Mouse (Mus musculus) forebrain, embryonic 13.5 days (tissue): ENCODE results near the gene Mrpl16. TPM values are rescaled to one million over a fixed set of nuclear protein-coding genes. Genes with fewer than 3 reads are reported as not detected.

ENCODE experiments used
- ATAC-seq: fragments of 200-750 bp; cut with Nextera tagmentation; 2 replicates; pipeline ENCODE4 v1.8.0; 2017
- H3K27ac ChIP-seq: fragments of 300-500 bp; sonication (generic); 2 replicates; pipeline ENCODE4 v1.5.1; 2015; ENCODE audit warnings: inconsistent platforms, mild to moderate bottlenecking, moderate library complexity
- H3K27me3 ChIP-seq: fragments of 300-500 bp; sonication (generic); 2 replicates; pipeline ENCODE4 v1.6.1; 2015; ENCODE audit warnings: mild to moderate bottlenecking, inconsistent platforms
- H3K36me3 ChIP-seq: fragments of 300-500 bp; sonication (generic); 2 replicates; pipeline ENCODE4 v1.6.1; 2015; ENCODE audit warnings: mild to moderate bottlenecking, inconsistent platforms; ENCODE audit not compliant: poor library complexity, severe bottlenecking
- H3K4me1 ChIP-seq: fragments of 300-500 bp; sonication (generic); 2 replicates; pipeline ENCODE4 v1.6.1; 2015; ENCODE audit warnings: inconsistent platforms
- H3K4me2 ChIP-seq: fragments of 300-500 bp; sonication (generic); 2 replicates; pipeline ENCODE4 v1.6.1; 2015; ENCODE audit warnings: inconsistent platforms, mild to moderate bottlenecking, moderate library complexity
- H3K4me3 ChIP-seq: fragments of 300-500 bp; sonication (generic); 2 replicates; pipeline ENCODE4 v1.5.1; 2015; ENCODE audit warnings: mild to moderate bottlenecking, inconsistent platforms
- H3K9ac ChIP-seq: fragments of 300-500 bp; sonication (generic); 2 replicates; pipeline ENCODE4 v1.6.1; 2015; ENCODE audit warnings: mild to moderate bottlenecking, inconsistent platforms
- H3K9me3 ChIP-seq: fragments of 300-500 bp; sonication (generic); replicated peaks from 2 replicates; pipeline ENCODE4 v1.6.1; 2016; ENCODE audit warnings: inconsistent platforms
- WGBS: fragments of 180-500 bp; shearing (Covaris S2); methylation state at CpG from one replicate; pipeline ENCODE4 v1.1.7; 2015; 5-methylcytosine and 5-hydroxymethylcytosine counted together
- polyA plus RNA-seq: library from polyadenylated mRNA; unstranded; fragments of >200 nt; fragmentation: Nextera tagmentation; extraction: Ambion mirVana; gene quantifications from 2 replicates; pipeline ENCODE4 v1.2.1, GENCODE M21; 2015

Mrpl16 gene
- polyA plus RNA-seq, 1 experiment from 2014 or later: 46.1 TPM

GRCm38 (mm10) chr19:11807822-11808221 is 37.6 kb downstream of the Mrpl16 start:
- H3K9me3 ChIP-seq: no peaks in the 10 kb centered on the region
- peaks cover 3% of the 10 kb centered on the region; the same call in 1 of the 2 replicates for H3K4me1 ChIP-seq
- H3K36me3 ChIP-seq: no peaks in the 10 kb centered on the region
- no peak overlapping the region for H3K4me3 ChIP-seq
- 27% methylated on average over 6 of the region's 6 CpGs for WGBS
- H3K4me2 ChIP-seq: no peak overlapping the region
- no peak for ATAC-seq
- H3K27ac ChIP-seq: no peak overlapping the region
- H3K27me3 ChIP-seq: no peaks in the 10 kb centered on the region
- H3K9ac ChIP-seq: no peak overlapping the region

DNA sequence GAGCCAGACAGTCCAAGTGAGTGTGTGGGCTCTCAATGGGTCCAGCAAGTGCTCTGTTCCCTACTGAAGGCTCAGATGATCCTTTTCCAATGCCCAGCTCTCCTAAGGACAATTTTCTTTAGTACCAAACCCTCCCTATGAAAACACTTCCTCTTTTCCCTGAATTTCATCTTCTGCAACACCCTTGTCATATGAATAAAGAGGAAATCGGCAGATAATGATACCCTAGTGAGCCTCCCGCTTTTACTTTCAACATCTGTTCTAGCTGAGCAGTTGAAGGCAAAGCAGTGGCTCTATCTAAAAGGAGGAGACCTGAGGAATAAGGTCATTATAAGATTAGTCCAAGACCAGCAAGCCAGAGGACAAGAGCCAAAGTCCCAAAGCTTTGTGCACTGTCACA is 38.3 kb downstream of the Mrpl16 start:
- WGBS: 95% methylated on average over 2 of the region's 2 CpGs
- Histone ChIP-seq H3K27ac (no peak overlapping the region), H3K4me3 (no peak overlapping the region), H3K27me3 (no peaks in the 10 kb centered on the region), H3K36me3 (no peaks in the 10 kb centered on the region), H3K9ac (no peak overlapping the region), H3K9me3 (no peaks in the 10 kb centered on the region), H3K4me2 (no peak overlapping the region), H3K4me1 (peaks cover 3% of the 10 kb centered on the region; the same call in 1 of the 2 replicates)
- ATAC-seq: no peak

- H3K9ac ChIP-seq: no peak overlapping the region
- no peaks in the 10 kb centered on the region for H3K9me3 ChIP-seq
- no peak overlapping the region for H3K4me3 ChIP-seq
- 0 out of 2 replicates have a peak, but pooled peaks cover 6% of the 10 kb centered on the region for H3K27me3 ChIP-seq
- no peaks in the 10 kb centered on the region for H3K36me3 ChIP-seq
- H3K27ac ChIP-seq: no peak overlapping the region
- H3K4me2 ChIP-seq: no peak overlapping the region
- ATAC-seq: no peak
- WGBS: 88% methylated on average over 5 of the region's 5 CpGs
- H3K4me1 ChIP-seq: peaks cover 3% of the 10 kb centered on the region; the same call in 1 of the 2 replicates
Observed at GRCm38 (mm10) chr19:11810003-11810758, 40.0 kb downstream of the Mrpl16 start.

- WGBS: 77% methylated on average over 1 of the region's 1 CpGs
- H3K4me1 ChIP-seq: peaks cover 3% of the 10 kb centered on the region; the same call in 1 of the 2 replicates
- no peak overlapping the region for H3K4me2 ChIP-seq
- H3K27me3 ChIP-seq: peaks cover 7% of the 10 kb centered on the region; the same call in 1 of the 2 replicates
- H3K9ac ChIP-seq: no peak overlapping the region
- H3K9me3 ChIP-seq: no peaks in the 10 kb centered on the region
- H3K36me3 ChIP-seq: no peaks in the 10 kb centered on the region
- no peak overlapping the region for H3K4me3 ChIP-seq
- ATAC-seq: no peak
- no peak overlapping the region for H3K27ac ChIP-seq
Observed at GRCm38 (mm10) chr19:11810856-11811255, 40.7 kb downstream of the Mrpl16 start.

- 30% methylated on average over 5 of the region's 5 CpGs for WGBS
- no peaks in the 10 kb centered on the region for H3K36me3 ChIP-seq
- H3K4me3 ChIP-seq: no peak overlapping the region
- H3K4me2 ChIP-seq: no peak overlapping the region
- ATAC-seq: peak; percentile 92
- H3K27me3 ChIP-seq: peaks cover 15% of the 10 kb centered on the region; the same call in 1 of the 2 replicates
- H3K9me3 ChIP-seq: no peaks in the 10 kb centered on the region
- no peak overlapping the region for H3K9ac ChIP-seq
- H3K4me1 ChIP-seq: peaks cover 3% of the 10 kb centered on the region; the same call in 1 of the 2 replicates
- H3K27ac ChIP-seq: no peak overlapping the region
Observed at GRCm38 (mm10) chr19:11811688-11812365, 41.6 kb downstream of the Mrpl16 start.

GRCm38 (mm10) chr19:11813136-11813535 is 42.9 kb downstream of the Mrpl16 start:
- Histone ChIP-seq H3K9ac (no peak overlapping the region), H3K4me2 (no peak overlapping the region), H3K36me3 (no peaks in the 10 kb centered on the region), H3K4me1 (peaks cover 4% of the 10 kb centered on the region), H3K27me3 (peaks cover 28% of the 10 kb centered on the region), H3K4me3 (no peak overlapping the region), H3K27ac (no peak overlapping the region), H3K9me3 (no peaks in the 10 kb centered on the region)
- no peak for ATAC-seq
- 54% methylated on average over 4 of the region's 4 CpGs for WGBS

DNA sequence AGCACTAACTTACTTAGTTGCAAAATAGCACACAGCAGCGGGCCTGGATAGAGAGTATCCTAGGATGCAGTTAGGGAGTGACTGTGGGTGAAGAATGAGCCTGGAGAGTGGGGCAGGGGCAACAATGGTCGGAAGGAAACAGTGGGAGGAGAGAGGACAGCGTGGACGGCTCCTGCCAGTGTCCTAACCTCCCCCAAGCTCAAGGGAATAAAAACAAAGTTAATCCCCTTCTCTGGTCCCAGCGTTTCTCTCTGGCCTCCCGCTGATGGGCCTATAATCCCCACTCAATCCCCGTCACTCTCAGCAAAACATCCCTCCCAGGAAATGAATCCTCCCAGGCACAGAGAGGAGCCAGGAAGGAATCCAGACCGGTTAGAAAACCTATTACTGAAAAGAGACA is 43.5 kb downstream of the Mrpl16 start:
- ATAC-seq: no peak
- no peaks in the 10 kb centered on the region for H3K9me3 ChIP-seq
- H3K9ac ChIP-seq: no peak overlapping the region
- H3K27ac ChIP-seq: no peak overlapping the region
- H3K4me2 ChIP-seq: no peak overlapping the region
- peaks cover 8% of the 10 kb centered on the region for H3K4me1 ChIP-seq
- WGBS: 10% methylated on average over 8 of the region's 8 CpGs
- no peaks in the 10 kb centered on the region for H3K36me3 ChIP-seq
- peaks cover 33% of the 10 kb centered on the region for H3K27me3 ChIP-seq
- H3K4me3 ChIP-seq: no peak overlapping the region

DNA sequence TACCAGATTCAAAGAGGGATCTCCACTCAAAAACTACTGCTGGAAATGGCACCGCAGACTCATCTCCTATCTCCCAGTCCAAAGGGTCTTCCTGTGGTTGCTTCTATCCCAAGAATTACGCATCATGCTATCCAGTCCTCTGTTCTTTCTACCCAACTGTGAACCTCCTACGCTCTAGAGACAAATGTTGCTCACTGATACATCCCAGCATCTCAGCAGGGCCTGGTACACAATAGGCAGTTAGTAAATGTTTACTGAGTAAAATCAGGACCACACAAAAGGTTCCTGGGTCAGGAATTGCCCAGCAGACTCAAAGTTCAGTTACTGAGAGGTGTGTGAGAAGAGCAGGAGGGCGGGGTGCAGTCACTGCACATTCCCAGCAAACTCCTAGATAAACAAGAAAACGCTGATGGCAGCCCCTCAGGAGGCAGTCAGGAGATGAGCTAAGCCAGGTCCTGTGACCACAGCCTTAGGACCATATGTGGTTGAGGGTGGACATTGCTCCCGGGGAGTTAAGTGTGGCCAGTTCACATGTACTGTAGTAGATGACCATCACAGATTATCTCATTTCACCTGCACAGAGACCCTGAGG is 44.6 kb downstream of the Mrpl16 start:
- Histone ChIP-seq H3K9ac (no peak overlapping the region), H3K4me2 (no peak overlapping the region), H3K27ac (no peak overlapping the region), H3K4me3 (no peak overlapping the region), H3K4me1 (peaks cover 15% of the 10 kb centered on the region), H3K9me3 (no peaks in the 10 kb centered on the region), H3K27me3 (peaks cover 44% of the 10 kb centered on the region), H3K36me3 (no peaks in the 10 kb centered on the region)
- WGBS: 84% methylated on average over 6 of the region's 6 CpGs
- no peak for ATAC-seq

DNA sequence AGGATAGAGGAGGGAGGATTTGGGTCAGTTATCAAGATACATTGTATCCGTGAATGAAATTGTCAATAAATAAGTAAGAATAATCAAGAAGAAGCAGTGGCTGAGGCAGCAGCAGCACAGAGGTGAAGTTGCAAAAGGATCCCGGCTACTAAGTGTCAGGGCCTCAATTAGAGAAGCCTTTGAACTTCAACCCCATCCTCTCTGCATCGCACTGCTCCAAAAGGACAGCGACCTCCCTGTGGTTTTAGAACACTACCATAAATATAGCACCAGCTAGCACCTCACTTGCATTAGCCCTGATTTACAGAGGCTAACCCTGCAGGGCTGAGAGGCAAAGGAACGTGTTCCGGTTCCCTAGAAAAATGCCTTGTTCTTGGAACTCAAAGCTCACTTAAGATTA is 46.5 kb downstream of the Mrpl16 start:
- 61% methylated on average over 6 of the region's 6 CpGs for WGBS
- peaks cover 51% of the 10 kb centered on the region for H3K27me3 ChIP-seq

DNA sequence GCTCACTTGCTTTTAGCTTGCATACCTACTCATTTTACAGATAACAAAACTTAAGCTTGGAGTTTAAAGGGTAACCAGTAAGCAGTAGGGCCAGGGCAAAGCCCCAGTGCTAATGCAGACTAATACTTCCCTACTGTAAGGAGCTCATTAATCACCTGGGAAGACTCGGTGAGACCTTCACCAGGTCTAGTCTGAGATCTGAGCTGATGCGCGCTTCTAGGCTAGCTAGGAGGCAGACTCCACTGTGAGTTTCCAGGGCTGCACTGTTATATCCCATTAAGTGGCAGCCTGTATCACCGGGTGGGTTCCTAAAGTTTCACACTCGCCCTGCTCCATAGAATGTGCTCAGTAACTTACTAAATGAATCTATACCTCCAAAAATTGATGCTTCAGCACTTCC is 47.4 kb downstream of the Mrpl16 start:
- Histone ChIP-seq H3K4me3 (peak overlapping the region; percentile 64), H3K36me3 (no peaks in the 10 kb centered on the region), H3K4me2 (peak overlapping the region; percentile 95), H3K9ac (no peak overlapping the region), H3K9me3 (no peaks in the 10 kb centered on the region), H3K27me3 (peaks cover 51% of the 10 kb centered on the region), H3K27ac (no peak overlapping the region), H3K4me1 (peaks cover 12% of the 10 kb centered on the region)
- WGBS: 11% methylated on average over 5 of the region's 5 CpGs
- no peak for ATAC-seq

More for the DNA sequence above, 46.5 kb downstream of the Mrpl16 start:
- H3K9ac ChIP-seq: no peak overlapping the region
- H3K4me1 ChIP-seq: peaks cover 15% of the 10 kb centered on the region
- no peak overlapping the region for H3K27ac ChIP-seq
- H3K4me3 ChIP-seq: no peak overlapping the region
- ATAC-seq: no peak
- no peak overlapping the region for H3K4me2 ChIP-seq
- no peaks in the 10 kb centered on the region for H3K36me3 ChIP-seq
- no peaks in the 10 kb centered on the region for H3K9me3 ChIP-seq

- Histone ChIP-seq H3K27me3 (peaks cover 51% of the 10 kb centered on the region), H3K4me2 (peak overlapping the region; percentile 95), H3K36me3 (no peaks in the 10 kb centered on the region), H3K9me3 (no peaks in the 10 kb centered on the region), H3K27ac (no peak overlapping the region), H3K9ac (peak overlapping the region; percentile 73), H3K4me1 (peaks cover 12% of the 10 kb centered on the region), H3K4me3 (peak overlapping the region; percentile 64)
- ATAC-seq: peak; percentile 86
- under 1% methylated on average over 64 of the region's 83 CpGs for WGBS
Observed at GRCm38 (mm10) chr19:11818199-11819142, 48.3 kb downstream of the Mrpl16 start.
